Mouse (Mus musculus) kidney, adult 18-20 months (tissue): ENCODE measurements around the gene Hoxd10.

ENCODE experiments used
- DNase-seq: peaks from one replicate; pipeline ENCODE4 v3.0.0; 2021

Gene Hoxd10

DNA sequence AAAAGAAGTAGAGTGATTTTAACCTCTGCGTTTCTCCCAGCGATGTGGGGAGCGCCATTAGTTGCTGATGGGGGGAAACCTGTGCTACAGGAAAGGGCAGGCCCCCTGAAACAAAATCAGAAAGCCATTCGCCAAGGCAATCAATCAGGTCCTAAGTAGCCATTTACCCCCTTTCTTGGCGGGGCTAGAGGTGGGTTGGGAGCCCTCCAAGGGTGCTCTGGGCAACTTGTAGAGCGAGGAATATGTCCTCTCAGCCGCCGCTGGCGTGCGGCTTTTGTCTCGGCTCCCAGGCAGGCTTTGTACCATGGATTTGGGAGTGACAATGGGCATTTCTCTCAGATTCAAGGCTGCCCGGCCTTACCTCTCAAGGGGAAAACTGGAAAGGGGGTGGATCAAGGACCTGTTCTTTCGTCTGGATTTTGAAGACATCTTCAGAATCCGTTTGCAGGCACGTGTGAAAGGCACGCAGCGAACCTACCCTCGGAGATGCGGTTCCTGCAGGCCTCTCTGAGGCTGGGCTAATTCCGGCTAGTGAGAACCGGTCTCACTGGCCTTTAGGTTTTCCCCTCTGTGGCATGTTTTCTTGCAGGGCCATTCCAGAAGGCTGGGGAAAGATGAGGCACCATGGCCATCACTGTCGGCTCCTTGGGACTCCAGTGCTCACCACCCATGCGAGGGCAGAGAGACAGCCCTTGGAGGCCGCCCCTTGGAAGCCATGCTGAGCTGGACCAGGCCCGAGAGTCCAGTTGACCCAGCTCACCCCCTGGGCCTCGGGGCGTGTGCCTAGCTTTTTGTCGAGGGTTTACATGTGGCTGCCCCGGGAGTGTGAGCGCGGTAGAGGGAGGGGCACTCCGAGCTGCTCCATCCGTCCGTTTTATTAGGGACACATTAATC, 5.0 kb downstream of the Hoxd10 start:
- peak; percentile 64 for DNase-seq

DNA sequence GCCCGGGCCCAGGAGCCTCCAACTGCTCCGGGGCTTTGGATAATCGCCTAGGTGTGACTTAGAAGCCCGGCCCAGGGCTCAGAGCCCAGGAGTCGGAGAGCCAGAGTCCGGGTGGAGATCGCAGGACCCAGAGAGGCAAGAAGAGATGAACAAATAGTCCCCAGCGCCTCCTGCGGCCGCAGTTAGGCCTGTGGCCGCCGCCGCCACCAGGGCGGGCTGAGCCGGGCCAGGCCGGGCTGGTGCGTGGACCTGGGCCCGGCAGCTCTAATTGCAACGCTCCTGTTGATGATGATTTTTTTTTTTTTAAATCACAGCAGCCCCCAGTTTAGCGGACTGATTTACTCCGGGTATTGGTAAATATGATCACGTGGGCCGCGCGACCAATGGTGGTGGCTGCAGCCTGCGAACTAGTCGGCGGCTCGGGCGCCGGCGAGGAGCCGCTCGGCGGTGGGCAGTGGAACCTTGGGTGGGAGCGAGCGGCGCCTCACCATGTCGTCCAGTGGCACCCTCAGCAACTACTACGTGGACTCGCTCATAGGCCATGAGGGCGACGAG, 5.9 kb downstream of the Hoxd10 start, which contains the start of gene Hoxd9:
Hoxd9 (plus strand) TSS at position 161 of the 555 bp plus-strand sequence.
- DNase-seq, result peak; percentile 86

DNA sequence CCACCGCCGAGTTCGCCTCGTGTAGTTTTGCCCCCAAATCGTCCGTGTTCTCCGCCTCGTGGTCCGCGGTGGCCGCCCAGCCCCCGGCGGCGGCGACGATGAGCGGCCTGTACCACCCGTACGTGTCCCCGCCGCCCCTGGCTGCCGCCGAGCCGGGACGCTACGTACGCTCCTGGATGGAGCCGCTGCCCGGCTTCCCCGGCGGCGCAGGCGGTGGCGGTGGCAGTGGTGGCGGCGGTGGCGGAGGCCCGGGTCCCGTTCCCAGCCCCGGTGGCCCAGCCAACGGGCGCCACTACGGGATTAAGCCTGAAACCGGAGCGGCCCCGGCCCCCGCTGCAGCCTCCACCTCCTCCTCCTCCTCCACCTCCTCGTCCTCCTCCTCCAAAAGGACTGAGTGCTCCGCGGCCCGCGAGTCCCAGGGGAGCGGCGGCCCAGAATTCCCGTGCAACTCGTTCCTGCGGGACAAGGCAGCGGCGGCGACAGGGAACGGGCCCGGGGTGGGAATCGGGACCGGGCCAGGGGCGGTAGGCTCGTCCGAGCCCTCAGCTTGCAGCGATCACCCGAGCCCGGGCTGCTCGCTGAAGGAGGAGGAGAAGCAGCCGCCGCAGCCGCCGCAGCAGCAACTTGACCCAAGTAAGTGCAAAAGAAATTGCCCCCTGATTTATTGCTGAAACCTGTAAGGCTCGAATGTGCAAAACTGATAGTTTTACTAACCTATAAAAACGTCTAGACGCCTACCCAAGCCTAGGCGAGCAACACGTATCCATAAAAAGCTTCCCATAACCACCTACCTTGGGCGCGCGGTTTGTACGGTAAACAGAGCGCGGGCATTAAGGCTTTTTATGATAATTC, 6.7 kb downstream of the Hoxd10 start:
- DNase-seq, result peak; percentile 66

DNA sequence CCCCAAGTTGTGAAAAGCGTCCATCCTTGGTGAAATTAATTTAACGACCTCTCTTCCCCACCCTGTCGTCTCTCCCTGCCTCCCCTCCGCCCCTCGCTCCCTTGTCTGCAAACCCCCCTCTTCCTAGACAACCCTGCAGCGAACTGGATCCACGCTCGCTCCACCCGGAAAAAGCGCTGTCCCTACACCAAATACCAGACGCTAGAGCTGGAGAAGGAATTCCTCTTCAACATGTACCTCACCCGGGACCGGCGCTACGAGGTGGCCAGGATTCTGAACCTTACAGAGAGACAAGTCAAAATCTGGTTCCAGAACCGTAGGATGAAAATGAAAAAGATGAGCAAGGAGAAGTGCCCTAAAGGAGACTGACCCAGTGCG, 7.3 kb downstream of the Hoxd10 start:
- DNase-seq, result peak; percentile 57

DNA sequence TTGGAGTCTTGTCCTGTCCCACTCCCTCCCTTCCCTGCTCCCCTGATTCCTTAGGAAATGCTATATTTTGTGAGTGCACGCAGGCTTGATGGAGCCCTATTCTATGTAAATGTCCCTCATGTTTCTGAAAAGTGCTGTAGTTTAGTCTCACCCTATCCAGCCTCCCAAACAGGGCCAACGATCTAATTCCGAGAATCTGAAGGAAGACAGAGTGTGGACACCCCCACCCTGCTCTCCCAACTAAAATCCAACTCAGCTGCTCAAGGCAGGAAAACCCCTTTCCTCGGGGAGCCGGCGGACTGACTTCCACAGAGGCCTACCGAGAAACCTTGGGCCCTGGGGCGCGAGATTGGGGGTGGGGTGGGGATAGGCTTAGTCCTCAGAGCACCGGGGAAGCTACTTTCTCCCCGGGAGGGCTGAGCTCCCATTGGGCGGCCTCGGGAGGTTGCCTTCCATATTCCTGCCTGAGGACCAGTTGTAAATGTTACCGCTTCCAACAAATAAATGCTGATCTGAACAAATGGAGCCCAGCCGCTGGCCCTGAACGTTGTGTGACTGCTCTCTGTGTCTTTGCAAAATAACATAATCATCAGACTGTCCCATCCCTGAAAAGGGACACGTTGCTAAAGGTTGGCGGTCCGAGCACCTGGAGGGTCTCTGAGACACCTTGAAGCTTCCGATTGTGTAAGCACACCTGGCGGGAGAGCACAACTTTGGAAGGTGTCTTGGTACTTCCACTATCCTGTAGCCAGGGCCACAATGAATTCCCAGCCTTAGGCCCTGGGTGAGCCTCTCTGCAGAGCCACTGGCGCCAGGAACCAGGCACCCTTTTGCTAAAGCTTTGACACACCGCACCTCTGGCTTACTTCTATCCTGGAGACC, 8.2 kb downstream of the Hoxd10 start:
- DNase-seq, result peak; percentile 53

DNA sequence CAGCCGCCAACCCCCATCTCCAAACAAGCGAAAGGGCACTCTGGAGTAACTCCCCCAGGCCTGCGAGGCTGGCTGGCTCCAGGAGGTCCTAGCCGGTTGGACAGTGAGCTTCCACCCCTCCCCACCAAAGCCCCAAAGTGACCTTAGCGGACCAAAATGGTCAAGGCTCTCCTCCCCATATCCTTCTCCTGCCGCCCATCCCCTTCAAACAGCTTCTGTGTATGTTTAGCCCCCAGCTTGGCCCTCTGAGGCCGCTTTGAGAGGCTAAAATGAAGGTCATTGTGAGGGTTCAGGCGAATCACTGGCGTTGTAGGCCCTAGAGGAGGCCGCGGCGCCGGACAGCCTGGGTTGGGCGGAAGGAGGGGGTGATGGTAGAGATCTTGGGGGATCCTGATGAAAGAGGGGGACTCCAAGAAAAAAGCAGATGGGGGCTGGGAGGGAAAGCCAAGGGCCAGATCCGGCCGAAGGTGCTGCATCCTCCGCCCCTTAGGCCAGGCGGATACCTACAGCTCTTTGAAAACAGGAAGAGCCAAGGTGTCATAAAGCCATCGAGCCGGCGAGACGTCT, 8.9 kb downstream of the Hoxd10 start:
- peak; percentile 69 for DNase-seq

DNA sequence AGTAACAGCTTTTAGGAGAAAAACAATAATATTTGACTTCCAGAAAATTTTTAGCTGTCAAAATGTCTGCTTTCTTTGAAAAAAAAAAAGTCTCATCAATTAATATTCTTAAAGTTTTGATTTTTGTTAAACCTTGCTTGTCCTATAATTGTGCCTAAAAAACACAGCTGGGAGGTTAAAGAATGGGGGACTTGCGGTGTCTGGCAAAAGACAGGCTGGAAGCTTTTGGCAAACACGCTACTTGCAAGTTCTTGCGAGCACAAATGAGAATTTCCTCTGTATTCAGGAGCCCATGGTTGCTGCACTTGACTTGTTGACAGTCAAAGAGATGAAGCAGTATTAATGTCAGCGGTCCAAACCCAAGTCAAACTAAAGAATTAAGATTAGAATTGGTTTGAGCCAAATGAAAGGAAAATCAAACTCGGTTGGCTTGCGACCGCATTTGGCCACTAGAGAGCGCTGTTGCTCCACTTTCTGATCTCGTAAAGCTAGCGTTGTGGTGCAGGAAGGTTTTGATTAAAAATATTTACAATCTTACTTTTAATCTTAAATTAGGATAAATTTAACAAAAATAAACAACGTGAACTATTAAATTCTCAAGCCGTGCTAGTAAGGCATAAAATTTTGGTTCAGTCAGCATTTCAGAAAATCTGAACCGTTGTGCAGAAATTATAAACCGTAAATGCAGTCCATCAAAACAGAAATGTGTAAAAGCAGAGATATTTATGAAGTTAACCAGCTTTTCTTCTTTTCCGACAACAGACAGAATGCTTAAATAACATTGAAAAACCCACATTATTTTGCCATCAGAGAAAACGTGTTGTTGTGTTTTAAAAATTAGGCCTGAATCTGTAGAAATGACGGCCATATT, 10.5 kb downstream of the Hoxd10 start:
- DNase-seq, result peak; percentile 90

DNA sequence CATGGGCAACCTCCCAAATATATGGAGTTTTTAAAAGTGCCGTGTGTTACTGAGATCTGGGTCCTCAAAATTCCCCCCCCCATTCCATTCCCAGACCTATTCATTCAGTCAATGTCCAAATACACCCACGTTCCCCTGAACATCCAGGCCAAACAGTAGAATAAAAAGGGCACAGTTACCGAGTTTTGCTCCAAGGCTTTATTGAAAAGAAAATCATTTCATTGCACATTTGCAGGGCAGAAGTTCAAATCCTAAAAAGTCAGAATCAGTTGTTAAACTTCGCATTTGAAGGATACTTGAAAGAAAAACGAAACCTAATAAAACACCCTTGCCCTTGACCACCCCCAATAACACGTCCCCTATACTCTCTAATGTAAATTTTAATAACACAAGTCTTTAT, 11.1 kb downstream of the Hoxd10 start:
- no peak for DNase-seq

DNA sequence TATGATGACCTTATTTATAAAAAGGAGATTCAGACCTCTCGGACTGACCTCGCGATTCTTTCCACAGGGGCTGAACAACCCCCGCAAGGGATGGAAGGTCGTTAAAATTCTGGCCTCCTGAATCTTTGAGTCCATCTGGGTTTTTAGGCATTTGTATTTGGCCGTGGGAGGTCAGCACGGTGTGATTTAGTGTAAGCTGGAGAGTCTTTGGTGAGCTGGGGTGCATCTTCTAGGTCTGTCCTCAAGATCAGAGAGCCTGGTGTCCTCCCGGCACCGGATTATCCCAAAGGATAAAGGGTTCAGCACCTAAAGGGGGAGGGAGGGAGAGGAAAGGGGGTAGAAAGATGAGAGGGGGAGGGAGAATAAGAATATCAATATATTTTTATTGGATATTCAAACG, 11.6 kb downstream of the Hoxd10 start:
- DNase-seq, result no peak

DNA sequence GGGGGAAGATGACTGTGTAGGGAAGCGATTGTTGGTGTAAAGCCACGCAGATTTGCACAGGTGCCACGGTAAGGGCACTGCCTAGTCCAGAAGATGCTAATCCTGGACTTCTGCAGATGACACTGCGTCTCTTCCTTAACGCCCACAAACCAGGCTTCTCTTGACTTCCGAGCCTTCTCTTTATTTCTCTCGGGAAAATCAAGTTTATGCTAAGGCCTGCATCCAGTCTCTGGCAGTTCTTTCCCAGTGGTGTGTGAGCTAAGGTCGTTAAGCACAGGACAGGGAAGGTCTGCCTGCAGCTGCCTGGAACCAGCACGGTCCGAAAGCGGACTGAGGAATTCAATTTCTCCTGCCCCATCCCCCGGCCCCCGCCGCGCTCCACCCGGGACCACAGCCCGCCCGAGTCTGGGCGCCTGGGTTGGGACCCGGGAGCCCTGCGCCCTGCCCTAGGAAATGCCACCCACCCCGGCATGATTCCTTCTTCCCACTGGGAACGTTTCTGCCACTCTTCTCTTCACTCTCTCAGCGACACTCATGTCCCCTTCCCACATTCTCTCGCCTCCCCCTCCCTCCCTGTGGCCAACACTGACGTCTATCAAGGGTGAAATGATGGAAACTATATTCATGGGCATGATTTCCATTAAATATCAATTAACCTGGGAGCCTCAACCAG, 12.1 kb downstream of the Hoxd10 start:
- peak; percentile 83 for DNase-seq

DNA sequence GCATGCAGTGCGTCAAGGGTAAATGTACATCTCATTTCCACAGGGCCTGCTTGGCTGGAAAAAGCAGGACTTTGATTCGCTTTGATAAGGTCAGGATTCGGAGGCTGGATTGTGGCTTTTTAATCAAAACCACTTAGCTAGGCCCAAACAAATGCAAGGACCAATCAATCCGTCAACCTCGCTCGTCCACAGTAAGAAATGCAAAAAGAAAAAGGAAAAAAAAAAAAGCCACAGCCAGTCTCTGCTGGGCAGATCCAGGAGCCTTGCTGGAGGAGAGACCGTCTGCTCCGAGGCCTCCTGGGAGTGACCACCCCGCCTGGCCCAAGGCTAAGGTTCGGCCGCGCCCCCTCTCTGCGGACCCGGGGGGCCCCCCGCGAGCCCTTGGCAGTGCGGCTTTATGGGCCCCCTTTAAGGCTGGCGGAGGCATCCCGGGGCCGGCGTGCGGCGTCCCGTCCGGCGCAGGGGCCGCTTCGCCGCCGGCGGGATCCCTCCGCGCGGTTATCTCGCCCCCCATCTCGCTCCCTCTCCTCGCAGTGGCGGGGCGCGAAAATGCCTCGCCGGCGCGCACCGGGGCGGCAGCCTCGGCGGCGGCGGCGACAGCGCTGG, 12.8 kb downstream of the Hoxd10 start, which contains the start of gene Hoxd8:
Hoxd8 (plus strand) TSS at position 223 of the 606 bp plus-strand sequence.
- peak; percentile 89 for DNase-seq

DNA sequence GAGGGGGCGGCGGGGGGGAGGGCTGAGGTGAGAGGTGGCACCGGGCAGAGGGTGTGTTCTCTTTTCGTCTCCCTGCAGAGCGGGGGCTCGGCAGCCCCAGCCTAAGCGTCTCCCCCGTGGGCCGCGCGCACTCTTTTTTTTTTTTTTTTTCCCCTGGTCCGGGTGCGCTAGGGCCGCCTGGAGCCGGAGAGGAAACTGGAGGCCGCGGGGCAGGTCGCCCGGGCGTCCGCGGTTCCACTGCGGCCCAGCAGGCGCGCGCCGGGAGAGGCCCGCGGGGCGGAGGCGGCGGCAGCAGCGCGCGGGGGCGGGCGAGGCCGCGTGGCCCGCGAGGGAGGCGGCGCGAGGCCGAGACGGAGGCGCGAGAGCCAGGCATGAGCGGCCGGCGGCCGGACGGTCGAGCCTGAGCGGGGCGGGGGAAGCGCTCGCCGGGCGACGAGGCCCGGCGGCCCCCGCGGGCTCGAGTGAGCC, 13.3 kb downstream of the Hoxd10 start:
- peak; percentile 65 for DNase-seq

DNA sequence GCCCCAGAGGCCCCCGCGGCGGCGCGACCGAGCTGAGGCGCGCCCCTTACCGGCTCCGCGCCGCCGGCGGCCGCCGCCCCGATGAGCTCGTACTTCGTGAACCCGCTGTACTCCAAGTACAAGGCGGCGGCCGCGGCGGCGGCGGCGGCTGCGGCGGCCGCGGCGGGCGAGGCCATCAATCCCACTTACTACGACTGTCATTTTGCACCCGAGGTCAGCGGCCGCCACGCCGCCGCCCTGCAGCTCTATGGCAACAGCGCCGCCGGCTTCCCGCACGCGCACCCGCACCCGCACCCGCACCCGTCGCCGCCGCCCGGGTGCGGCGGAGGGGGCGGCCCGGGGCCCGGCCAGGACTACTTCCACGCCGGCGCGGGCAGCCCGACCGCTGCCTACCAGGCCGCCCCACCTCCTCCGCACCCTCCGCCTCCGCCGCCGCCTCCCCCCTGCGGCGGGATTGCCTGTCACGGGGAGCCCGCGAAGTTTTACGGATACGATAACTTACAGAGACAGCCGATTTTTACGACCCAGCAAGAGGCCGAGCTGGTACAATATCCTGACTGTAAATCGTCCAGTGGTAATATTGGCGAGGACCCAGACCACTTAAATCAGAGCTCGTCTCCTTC, 13.9 kb downstream of the Hoxd10 start:
- peak; percentile 75 for DNase-seq

DNA sequence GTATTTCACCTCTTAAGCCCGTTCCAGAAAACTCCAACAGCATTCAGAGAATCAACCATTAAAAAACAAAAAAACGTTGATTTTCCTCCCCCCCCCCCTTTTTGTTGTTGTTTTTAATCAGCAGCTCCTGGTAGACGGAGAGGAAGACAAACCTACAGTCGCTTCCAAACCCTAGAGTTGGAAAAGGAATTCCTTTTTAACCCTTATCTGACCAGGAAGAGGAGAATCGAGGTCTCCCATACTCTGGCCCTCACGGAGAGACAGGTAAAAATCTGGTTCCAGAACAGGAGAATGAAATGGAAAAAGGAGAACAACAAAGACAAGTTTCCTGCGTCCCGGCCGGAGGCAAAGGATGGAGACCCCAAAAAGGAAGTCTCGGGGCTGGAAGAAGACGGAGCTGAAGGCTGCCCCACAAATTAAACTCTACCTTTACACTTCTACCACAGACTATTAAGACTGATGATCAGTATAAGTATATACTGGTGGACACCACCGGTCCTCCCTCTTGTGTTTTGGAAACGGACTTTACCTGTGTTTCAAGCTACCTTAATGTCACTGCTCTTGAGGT, 14.8 kb downstream of the Hoxd10 start:
- DNase-seq, result peak; percentile 18

DNA sequence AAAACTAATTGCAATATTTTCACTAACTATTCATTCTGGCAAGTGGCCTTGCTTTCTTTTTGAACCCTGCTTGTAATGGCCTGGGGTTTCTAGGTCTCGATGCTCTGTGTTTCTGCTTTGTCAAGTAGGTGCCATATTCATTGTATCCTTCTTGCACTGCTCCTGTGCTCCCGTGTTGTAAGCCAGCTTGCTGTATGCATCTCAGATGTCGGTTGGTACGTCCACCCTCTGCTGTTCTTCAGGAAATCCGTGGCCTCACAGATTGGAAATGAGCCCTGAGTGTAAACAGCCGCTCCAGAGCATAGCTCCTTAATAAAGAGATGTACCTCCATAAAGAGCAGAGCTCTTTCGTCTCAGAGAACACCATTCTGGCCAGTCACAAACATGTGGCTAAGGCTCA, 15.9 kb downstream of the Hoxd10 start:
- DNase-seq, result peak; percentile 31

DNA sequence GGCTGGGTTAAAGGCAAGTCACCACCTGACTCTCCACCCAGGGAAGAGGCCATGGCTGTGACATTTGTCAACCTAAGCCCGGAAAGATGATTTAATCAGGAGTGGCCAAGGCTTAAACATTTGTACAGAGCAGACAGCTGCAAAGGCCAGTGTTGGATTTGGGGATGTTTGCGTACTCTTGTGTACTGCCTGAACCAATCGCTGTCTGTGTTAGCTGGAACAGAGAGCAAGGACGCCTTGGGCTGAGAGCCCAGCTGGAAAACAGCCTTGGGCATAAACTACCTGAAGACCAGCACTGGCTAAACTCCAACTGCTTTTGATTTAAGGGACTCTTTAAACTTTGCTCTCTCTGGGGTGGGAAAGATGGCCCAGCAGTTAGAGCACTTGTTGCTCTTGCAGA, 17.0 kb downstream of the Hoxd10 start:
- DNase-seq, result peak; percentile 65

DNA sequence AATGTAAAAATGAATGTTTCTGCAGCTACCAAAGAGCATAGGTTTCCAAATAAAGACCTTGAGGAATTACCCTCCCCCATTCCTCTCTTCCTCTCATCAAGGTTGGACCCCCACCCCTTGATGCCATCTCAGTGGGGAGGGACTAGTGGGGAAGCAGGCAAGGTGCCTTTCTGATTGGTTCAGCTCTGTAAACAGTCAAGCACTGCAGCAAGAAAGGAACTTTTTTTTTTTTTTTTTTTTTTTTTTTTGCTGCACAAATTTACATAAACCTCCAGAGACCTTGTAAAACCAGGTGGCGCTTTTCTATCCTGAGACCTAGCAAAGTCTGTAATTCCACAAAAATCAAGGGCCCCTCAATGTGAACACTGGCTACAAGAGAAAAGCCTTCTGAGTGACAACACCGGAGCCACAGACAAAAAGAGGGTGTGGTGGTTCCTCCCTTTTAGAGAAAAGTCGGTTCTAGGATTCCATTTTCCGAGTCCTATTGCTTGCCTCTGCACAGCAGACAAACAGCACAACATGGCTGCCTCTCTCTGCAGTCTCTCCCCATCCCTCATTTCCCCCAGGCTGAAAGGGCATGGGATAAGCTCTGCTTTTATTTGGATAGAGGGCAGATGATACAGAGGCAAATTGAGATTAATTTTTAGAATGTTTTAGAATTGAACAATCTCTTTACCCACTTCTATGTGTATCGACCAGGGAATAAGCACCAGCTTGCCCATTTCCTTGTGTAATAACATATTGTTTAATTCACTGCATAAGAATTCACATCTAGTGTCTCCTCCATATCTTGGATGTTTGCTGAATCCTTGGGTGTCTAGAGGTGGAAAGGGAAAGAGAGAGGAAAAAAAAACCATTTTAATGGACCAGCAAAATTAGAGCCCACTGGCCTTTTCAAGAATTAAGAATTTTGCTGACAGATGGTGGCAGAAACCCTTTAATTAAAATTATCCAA, 18.0 kb downstream of the Hoxd10 start:
- DNase-seq, result no peak
